Mouse (Mus musculus) hindbrain, postnatal 0 days (tissue): ENCODE data around the gene Hbq1a. TPM values are rescaled to one million over a fixed set of nuclear protein-coding genes. Genes with fewer than 3 reads are reported as not detected.
"Not testable (repeated sequence)": the region's sequence is repeated elsewhere in the genome, so short reads cannot be mapped to it uniquely, and the experiment has no call there.

Experiments
- ATAC-seq: fragments of 200-750 bp; cut with Nextera tagmentation; 2 replicates; pipeline ENCODE4 v1.8.0; 2017; ENCODE audit warnings: mild to moderate bottlenecking, moderate TSS enrichment, moderate library complexity
- DNase-seq: peaks from one replicate; pipeline ENCODE4 v3.0.0-alpha.2; 2015; ENCODE audit warnings: low spot score
- H3K27ac ChIP-seq: fragments of 300-500 bp; sonication (generic); 2 replicates; pipeline ENCODE4 v1.5.1; 2014; ENCODE audit warnings: mild to moderate bottlenecking
- H3K27me3 ChIP-seq: fragments of 300-500 bp; sonication (generic); 2 replicates; pipeline ENCODE4 v1.6.1; 2014; ENCODE audit warnings: low read length, mixed read lengths; ENCODE audit not compliant: insufficient read depth
- H3K36me3 ChIP-seq: fragments of 300-500 bp; sonication (generic); 2 replicates; pipeline ENCODE4 v1.6.1; 2014; ENCODE audit warnings: low read length, mixed read lengths; ENCODE audit not compliant: insufficient read depth
- H3K4me1 ChIP-seq: fragments of 300-500 bp; sonication (generic); 2 replicates; pipeline ENCODE4 v1.6.1; 2014; ENCODE audit warnings: antibody characterized with exemption, low read length, mixed read lengths; ENCODE audit not compliant: insufficient read depth
- H3K4me2 ChIP-seq: fragments of 300-500 bp; sonication (generic); 2 replicates; pipeline ENCODE4 v1.6.1; 2014; ENCODE audit warnings: low read depth, mild to moderate bottlenecking, low read length, moderate library complexity, mixed read lengths
- H3K4me3 ChIP-seq: fragments of 300-500 bp; sonication (generic); 2 replicates; pipeline ENCODE4 v1.5.1; 2014; ENCODE audit warnings: low read length
- H3K9ac ChIP-seq: fragments of 300-500 bp; sonication (generic); replicated peaks from 2 replicates; pipeline ENCODE4 v1.6.1; 2014; ENCODE audit warnings: mild to moderate bottlenecking, low read length, moderate library complexity, mixed read lengths
- H3K9me3 ChIP-seq: fragments of 300-500 bp; sonication (generic); 2 replicates; pipeline ENCODE4 v1.6.1; 2016; ENCODE audit warnings: low read length, mixed read lengths
- CTCF ChIP-seq: IDR thresholded peaks from 2 replicates; pipeline ENCODE4 v1.5.1; 2016; ENCODE audit warnings: antibody characterized with exemption, control low read depth, low read depth
- WGBS: fragments of 180-500 bp; shearing (Covaris S2); extraction: QIAGEN DNeasy Blood & Tissue Kit; methylation state at CpG from one replicate; pipeline ENCODE4 v1.1.7; 2014; 5-methylcytosine and 5-hydroxymethylcytosine counted together
- polyA plus RNA-seq: library from polyadenylated mRNA; unstranded; fragments of >200 nt; fragmentation: Nextera tagmentation; extraction: Ambion mirVana; gene quantifications from 2 replicates; pipeline ENCODE4 v1.2.1, GENCODE M21; 2015
- total RNA-seq: library from RNA; depleted of rRNA; stranded (reverse); fragments of >200 nt; gene quantifications from 2 replicates; pipeline ENCODE4 v1.2.3, GENCODE M21; 2014; rRNA removed

Gene Hbq1a
- total RNA-seq (5.6 TPM in 1 of 2 replicates, not detected in the other), polyA plus RNA-seq (2.0 and 2.2 TPM in 2 replicates)

DNA sequence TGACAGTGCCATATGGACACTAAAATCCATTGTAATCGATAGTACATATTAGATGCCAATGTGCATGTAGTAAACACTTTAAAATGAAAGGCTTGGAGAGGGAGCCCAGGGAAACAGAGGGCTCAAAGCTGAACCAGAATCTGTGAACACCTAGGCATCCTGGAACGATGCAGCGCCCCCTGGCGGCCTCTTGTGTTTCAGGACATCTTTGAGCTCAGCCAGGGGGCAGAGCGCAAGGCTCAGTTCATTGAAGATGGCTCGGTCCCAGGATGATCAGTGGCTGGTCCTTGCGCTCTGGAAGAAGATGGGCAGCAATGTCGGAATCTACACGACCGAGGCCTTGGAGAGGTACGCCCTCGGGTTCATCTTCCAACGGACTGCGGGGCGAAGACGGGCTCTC, at the start of gene Hbq1a:
Gene Hbq1a, plus strand, starts transcription at position 205 of the 400 bp plus-strand sequence.
- peak; percentile 90 for TF ChIP-seq CTCF
- H3K9me3 ChIP-seq, H3K9ac ChIP-seq, H3K4me1 ChIP-seq, H3K27me3 ChIP-seq, H3K27ac ChIP-seq, H3K36me3 ChIP-seq: not testable (repeated sequence)
- DNase-seq (peak; percentile 72), ATAC-seq (peak; percentile 78)
- Histone ChIP-seq H3K4me3 (peak within 1 kb of the TSS; percentile 13; the same call in 1 of the 2 replicates), H3K4me2 (peak within 1 kb of the TSS; percentile 46)
- 5% methylated on average over 16 of the region's 16 CpGs for WGBS

DNA sequence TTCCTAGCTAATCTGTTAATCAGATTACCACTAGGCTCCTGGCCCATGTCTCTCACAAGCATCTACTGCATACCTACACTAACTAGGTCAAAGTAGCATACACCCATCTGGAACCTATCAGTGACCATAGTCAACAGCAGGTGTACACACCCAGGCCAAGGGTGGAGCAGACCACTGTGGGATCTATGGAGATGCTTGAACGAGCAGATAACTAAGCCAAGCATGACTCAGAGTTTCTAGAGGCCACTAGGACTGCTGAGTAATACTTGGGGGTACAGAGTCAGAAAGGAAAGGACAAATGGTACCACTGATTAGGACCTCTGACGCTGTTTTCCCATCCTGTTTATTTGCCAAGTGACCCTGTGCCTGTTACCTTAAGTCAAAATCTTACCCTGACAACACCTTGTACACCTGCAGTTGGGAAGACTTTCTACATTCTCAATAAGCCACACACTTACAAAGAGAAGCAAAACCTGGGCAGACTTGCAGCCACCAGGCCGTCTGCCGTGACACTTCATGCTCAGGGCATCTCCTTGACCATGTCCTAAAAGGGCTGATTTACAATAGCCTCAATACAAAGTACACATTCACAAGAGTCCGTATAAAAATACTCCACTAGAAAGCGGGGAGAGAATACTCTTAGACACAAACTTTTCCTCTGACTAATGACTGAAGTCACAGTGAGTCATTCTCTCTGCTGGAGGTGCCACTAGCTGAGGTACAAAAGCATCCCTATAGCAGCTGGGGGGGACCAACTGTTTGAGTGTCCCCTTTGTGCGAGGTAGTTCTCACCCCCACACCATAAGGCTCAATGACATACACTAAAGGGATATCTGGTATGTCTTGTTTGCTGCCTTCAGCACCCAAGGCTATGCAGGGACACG, 48.7 kb upstream of the Hbq1a start:
- peaks cover 42% of the 10 kb centered on the region for H3K36me3 ChIP-seq
- no peak overlapping the region for H3K27ac ChIP-seq
- H3K27me3 ChIP-seq, result no peaks in the 10 kb centered on the region
- no peak overlapping the region for H3K4me2 ChIP-seq
- no peaks in the 10 kb centered on the region for H3K4me1 ChIP-seq
- H3K4me3 ChIP-seq, result no peak overlapping the region
- TF ChIP-seq CTCF, result no peak
- no peaks in the 10 kb centered on the region for H3K9me3 ChIP-seq
- 90% methylated on average over 8 of the region's 8 CpGs for WGBS
- no peak for DNase-seq
- H3K9ac ChIP-seq, result no peak overlapping the region
- ATAC-seq, result no peak

DNA sequence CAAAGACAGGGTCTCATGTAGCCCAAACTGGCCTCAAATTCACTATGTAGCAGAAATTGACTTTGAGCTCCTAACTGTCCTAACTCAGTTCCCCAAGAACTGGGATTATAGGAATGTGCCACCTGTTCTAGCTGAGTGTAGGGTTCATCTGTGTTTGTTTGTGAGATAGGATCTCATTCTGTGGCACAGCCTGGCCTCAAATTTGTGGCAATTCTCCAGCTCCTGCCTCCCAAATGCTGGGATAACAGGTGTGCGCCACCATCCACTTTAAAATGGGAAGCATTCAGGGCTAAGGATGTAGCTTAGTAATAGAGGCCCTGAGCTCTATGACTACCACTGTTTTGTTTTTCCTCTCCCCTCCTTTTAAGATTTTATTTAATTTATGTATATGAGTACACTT, 46.7 kb upstream of the Hbq1a start:
- Histone ChIP-seq H3K4me2 (no peak overlapping the region), H3K27ac (no peak overlapping the region), H3K4me1 (no peaks in the 10 kb centered on the region), H3K9ac (no peak overlapping the region), H3K4me3 (no peak overlapping the region), H3K36me3 (peaks cover 25% of the 10 kb centered on the region), H3K9me3 (no peaks in the 10 kb centered on the region), H3K27me3 (no peaks in the 10 kb centered on the region)
- DNase-seq, result no peak
- TF ChIP-seq CTCF, result no peak
- WGBS, result 90% methylated on average over 1 of the region's 1 CpGs
- ATAC-seq, result no peak

DNA sequence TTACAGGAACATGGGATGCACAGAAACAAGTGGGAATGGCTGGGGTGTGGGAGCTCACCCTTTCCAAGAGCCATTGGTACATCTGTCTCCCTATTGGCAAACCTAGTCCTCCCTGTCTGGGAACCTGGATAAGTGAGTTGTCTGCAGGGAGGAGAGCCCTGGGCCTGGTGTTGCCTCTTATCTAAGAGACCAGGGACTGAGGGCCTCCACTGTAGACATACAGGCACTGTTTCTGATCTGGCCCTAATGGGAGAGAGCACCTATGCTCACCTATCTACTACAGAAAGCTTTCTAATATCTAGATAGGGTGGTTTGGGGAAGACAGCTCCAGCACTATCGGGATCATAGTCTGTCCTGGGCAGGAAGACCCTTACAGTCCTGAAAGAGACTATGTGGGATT, 43.7 kb upstream of the Hbq1a start:
- ATAC-seq, result no peak
- Histone ChIP-seq H3K27ac (no peak overlapping the region), H3K4me3 (no peak overlapping the region), H3K9ac (no peak overlapping the region), H3K27me3 (no peaks in the 10 kb centered on the region), H3K4me2 (no peak overlapping the region), H3K9me3 (no peaks in the 10 kb centered on the region), H3K36me3 (peaks cover 10% of the 10 kb centered on the region; the same call in 1 of the 2 replicates), H3K4me1 (no peaks in the 10 kb centered on the region)
- TF ChIP-seq CTCF, result no peak
- no peak for DNase-seq
- WGBS, result 93% methylated on average over 1 of the region's 1 CpGs

DNA sequence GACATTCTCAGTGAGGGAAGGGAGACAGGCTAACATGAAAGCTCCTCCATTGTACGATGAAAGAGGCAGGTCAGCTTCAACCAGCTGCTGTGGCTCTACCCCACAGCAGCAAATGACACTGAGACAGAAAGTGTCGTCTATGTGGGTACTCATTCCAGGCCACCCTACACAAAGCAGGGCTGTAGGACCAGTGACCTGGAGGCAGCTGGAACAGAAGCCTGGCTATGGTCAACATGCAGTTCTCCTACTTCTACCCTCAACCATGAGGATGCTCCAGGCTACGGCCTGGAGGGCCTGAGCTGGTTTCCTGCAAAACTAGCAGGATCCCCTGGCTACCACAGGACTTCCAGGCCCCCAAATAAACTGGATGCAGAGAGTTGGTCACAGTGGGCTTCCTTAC, 43.3 kb upstream of the Hbq1a start:
- 94% methylated on average over 3 of the region's 3 CpGs for WGBS
- no peaks in the 10 kb centered on the region for H3K9me3 ChIP-seq
- no peak for TF ChIP-seq CTCF
- H3K9ac ChIP-seq, result no peak overlapping the region
- no peak overlapping the region for H3K27ac ChIP-seq
- no peak overlapping the region for H3K4me2 ChIP-seq
- H3K4me1 ChIP-seq, result no peaks in the 10 kb centered on the region
- no peaks in the 10 kb centered on the region for H3K27me3 ChIP-seq
- no peak overlapping the region for H3K4me3 ChIP-seq
- ATAC-seq (no peak), DNase-seq (no peak)
- peaks cover 9% of the 10 kb centered on the region; the same call in 1 of the 2 replicates for H3K36me3 ChIP-seq

DNA sequence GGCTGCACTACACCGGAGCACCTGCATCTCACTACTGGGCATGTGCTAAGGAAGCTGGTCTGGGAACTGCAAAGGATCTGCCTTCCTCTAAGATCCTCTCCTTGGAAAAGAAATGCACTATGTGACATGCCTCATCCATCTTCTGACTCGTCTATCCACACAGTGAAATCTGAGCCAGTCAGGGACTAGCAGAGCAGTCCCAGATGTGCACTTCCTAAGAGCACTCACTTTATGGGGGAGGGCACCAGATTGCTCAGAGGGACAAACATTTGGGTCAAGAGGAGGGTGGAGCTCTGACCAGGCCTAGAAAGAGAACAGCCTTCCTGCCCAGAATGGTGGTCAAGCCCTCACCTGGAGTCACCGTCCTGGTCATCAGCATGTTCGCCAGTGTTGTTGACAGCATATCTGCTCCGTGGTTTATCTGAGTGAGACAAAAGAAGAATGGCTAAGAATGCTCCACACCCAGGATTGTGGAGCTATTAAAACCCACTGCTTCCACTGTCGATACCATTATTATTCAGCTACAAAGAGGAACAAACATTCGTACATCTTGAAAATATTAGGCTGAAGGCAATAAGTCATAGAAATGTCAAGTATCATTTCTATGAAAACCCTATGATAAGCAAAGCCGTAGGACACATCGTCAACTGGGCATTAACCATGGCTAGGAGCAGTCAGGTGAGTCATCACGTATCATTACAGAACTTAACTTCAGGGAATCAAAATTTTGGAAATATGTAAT, 37.0 kb upstream of the Hbq1a start:
- Histone ChIP-seq H3K9me3 (no peaks in the 10 kb centered on the region), H3K4me2 (no peak overlapping the region), H3K36me3 (no peaks in the 10 kb centered on the region), H3K27me3 (no peaks in the 10 kb centered on the region), H3K9ac (no peak overlapping the region), H3K4me1 (peaks cover 5% of the 10 kb centered on the region), H3K4me3 (no peak overlapping the region), H3K27ac (no peak overlapping the region)
- no peak for DNase-seq
- TF ChIP-seq CTCF, result no peak
- no peak for ATAC-seq
- WGBS, result 84% methylated on average over 10 of the region's 10 CpGs
